Mouse (Mus musculus) lung, embryonic 15.5 days (tissue): ENCODE data around the gene Slc25a13. TPM values are rescaled to one million over a fixed set of nuclear protein-coding genes. Genes with fewer than 3 reads are reported as not detected.
A peak's percentile ranks its signal among the peaks of the same experiment; 100 is the strongest.

Experiments
- ATAC-seq: fragments of 200-750 bp; cut with Nextera tagmentation; 2 replicates; pipeline ENCODE4 v1.8.0; 2017; ENCODE audit warnings: moderate number of reproducible peaks, borderline replicate concordance; ENCODE audit not compliant: low FRiP score, low TSS enrichment; ENCODE audit errors: extremely low read depth
- H3K27ac ChIP-seq: fragments of 300-500 bp; sonication (generic); 2 replicates; pipeline ENCODE4 v1.5.1; 2015; ENCODE audit warnings: moderate library complexity, mild to moderate bottlenecking, inconsistent platforms
- H3K27me3 ChIP-seq: fragments of 300-500 bp; sonication (generic); 2 replicates; pipeline ENCODE4 v1.6.1; 2015; ENCODE audit warnings: inconsistent platforms
- H3K36me3 ChIP-seq: fragments of 300-500 bp; sonication (generic); 2 replicates; pipeline ENCODE4 v1.6.1; 2015; ENCODE audit warnings: inconsistent platforms
- H3K4me1 ChIP-seq: fragments of 300-500 bp; sonication (generic); 2 replicates; pipeline ENCODE4 v1.6.1; 2015; ENCODE audit warnings: inconsistent platforms
- H3K4me2 ChIP-seq: fragments of 300-500 bp; sonication (generic); 2 replicates; pipeline ENCODE4 v1.6.1; 2015; ENCODE audit warnings: inconsistent platforms, mild to moderate bottlenecking, moderate library complexity
- H3K4me3 ChIP-seq: fragments of 300-500 bp; sonication (generic); 2 replicates; pipeline ENCODE4 v1.5.1; 2015; ENCODE audit warnings: mild to moderate bottlenecking, inconsistent platforms
- H3K9ac ChIP-seq: fragments of 300-500 bp; sonication (generic); 2 replicates; pipeline ENCODE4 v1.6.1; 2015; ENCODE audit warnings: inconsistent platforms
- H3K9me3 ChIP-seq: fragments of 300-500 bp; sonication (generic); 2 replicates; pipeline ENCODE4 v1.6.1; 2016; ENCODE audit warnings: inconsistent platforms
- WGBS: fragments of 180-500 bp; shearing (Covaris S2); methylation state at CpG from one replicate; pipeline ENCODE4 v1.1.7; 2015; 5-methylcytosine and 5-hydroxymethylcytosine counted together
- polyA plus RNA-seq: library from polyadenylated mRNA; unstranded; fragments of >200 nt; fragmentation: Nextera tagmentation; extraction: Ambion mirVana; gene quantifications from 2 replicates; pipeline ENCODE4 v1.2.1, GENCODE M21; 2015

Slc25a13 gene
- polyA plus RNA-seq, 1 experiment from 2014 or later: 30.4 TPM

DNA sequence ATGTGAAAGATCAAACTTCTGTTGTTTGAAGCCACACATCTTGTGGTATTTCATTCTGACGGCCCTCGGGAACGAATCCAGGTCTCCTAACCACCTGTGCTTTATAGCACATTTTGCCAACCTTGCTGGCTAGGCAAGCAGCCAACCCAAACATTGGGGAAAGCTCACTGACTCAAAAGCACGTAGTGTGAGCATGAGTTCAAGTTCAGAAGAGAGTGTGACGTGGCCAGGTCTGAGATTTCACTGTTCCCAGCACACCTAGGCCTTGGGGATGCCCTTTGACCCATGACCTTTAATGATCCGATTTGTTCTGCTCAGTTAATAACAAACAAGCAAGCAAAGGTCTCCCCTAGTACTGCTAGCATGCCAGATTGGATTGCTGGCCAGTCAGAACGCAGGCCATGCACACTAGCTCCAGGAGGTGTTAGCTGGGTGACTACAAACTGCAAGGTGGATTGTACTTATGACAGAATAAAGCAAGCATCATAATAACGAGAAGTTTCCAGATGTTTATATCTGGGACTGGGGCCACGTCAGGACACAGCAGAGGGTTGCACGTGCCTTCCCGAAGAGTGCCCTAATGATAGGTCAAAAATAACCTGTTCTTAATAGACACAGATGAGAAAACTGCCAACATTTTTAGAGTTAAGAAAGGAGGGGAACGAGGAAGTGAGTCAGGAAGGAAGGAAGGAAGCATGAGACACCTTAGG lies 2.8 kb upstream of the Slc25a13 start:
- Histone ChIP-seq H3K4me1 (peaks cover 9% of the 10 kb centered on the region; the same call in 1 of the 2 replicates), H3K27ac (no peak overlapping the region), H3K36me3 (no peaks in the 10 kb centered on the region), H3K4me3 (no peak overlapping the region), H3K9ac (no peak overlapping the region), H3K27me3 (no peaks in the 10 kb centered on the region), H3K4me2 (no peak overlapping the region), H3K9me3 (no peaks in the 10 kb centered on the region)
- 57% methylated on average over 12 of the region's 12 CpGs for WGBS
- ATAC-seq: no peak

DNA sequence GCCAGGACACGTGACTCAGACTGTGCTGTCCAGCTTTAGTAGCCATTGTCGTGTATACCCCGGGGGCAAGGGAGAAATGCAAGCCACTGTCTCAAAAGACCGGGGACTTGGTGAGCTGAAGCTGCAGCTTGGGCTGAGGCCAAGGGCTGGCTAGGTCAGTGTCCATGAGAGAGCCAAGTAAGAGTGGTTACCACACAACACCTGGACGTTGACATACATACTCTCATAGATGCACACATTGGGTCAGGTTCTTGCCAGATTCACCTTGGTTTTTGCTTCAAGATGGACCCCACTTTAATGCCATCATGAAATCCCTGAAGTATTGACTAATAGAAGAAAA lies 283 bp upstream of the Slc25a13 start:
- no peaks in the 10 kb centered on the region for H3K9me3 ChIP-seq
- peak overlapping the region; percentile 85 for H3K4me2 ChIP-seq
- 15% methylated on average over 5 of the region's 5 CpGs for WGBS
- peak overlapping the region; percentile 66 for H3K4me3 ChIP-seq
- no peaks in the 10 kb centered on the region for H3K36me3 ChIP-seq
- H3K27ac ChIP-seq: no peak overlapping the region
- peak overlapping the region; percentile 56 for H3K9ac ChIP-seq
- no peaks in the 10 kb centered on the region for H3K27me3 ChIP-seq
- peaks cover 9% of the 10 kb centered on the region; the same call in 1 of the 2 replicates for H3K4me1 ChIP-seq
- ATAC-seq: no peak

DNA sequence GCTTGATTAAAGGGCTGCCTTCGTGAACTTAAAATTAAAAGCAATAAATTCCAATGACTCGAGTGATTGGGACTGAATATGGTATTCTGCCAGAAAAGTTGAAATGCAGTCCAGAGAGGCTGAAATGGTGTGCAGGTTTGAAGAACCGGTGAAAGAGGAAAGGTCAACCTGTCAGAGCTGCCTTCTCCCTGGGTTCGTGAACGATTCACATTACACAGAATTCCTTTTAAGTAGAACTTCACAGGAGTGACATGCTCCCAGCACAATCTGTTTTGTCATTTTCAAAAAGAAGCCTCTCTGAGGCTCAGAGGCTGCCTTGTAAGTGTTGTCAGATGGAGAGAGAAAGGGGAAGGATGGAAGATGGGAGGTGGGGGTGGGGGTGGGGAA lies 860 bp downstream of the Slc25a13 start:
- peak overlapping the region; percentile 85 for H3K4me2 ChIP-seq
- H3K36me3 ChIP-seq: no peaks in the 10 kb centered on the region
- peak overlapping the region; percentile 56; the same call in 1 of the 2 replicates for H3K9ac ChIP-seq
- no peak overlapping the region for H3K27ac ChIP-seq
- no peaks in the 10 kb centered on the region for H3K9me3 ChIP-seq
- peak overlapping the region; percentile 66 for H3K4me3 ChIP-seq
- no peak for ATAC-seq
- H3K27me3 ChIP-seq: no peaks in the 10 kb centered on the region
- H3K4me1 ChIP-seq: peaks cover 9% of the 10 kb centered on the region; the same call in 1 of the 2 replicates
- 16% methylated on average over 5 of the region's 5 CpGs for WGBS

DNA sequence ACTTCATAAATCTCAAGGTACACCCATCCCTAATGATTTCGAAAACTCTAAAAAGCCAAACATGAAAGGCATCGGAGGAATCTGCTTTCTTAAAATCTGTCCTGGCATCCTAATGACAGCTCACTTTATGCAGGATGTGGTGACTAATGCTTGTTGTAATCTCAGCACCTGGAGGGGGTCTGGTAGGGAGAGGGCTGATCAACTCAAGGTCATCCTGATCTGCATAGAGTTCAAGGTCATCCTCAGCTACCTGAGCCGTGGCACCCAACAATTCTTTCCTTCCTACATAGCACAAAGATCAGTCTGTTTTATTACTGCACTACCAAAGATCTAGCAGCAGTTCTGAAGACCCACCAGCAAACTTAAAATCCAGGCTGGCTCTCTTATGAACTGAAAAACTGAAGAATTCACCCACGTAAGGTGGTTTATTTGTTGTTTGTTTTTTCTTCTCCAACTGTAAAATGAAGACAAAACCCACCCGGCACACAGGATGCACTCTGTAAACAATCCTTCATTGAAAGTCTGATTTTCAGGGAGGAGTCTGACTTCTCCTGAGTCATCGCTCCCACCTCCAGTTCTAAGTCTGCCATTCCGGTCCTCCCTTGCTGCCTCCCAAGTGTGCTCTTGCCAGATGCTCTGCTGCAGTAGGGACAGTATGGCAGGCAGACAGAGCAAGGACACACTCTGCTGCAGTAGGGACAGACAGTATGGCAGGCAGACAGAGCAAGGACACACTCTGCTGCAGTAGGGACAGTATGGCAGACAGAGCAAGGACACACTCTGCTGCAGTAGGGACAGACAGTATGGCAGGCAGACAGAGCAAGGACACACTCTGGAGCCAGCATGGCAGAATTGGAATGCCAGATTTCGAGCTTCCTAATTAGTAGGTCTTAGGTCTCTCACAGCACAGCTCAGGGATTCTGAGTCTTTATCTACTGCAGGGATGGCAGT lies 4.3 kb downstream of the Slc25a13 start:
- no peaks in the 10 kb centered on the region for H3K9me3 ChIP-seq
- H3K4me3 ChIP-seq: no peak overlapping the region
- WGBS: 66% methylated on average over 8 of the region's 8 CpGs
- H3K4me2 ChIP-seq: no peak overlapping the region
- H3K4me1 ChIP-seq: peaks cover 17% of the 10 kb centered on the region
- H3K27me3 ChIP-seq: no peaks in the 10 kb centered on the region
- no peak overlapping the region for H3K27ac ChIP-seq
- ATAC-seq: no peak
- H3K36me3 ChIP-seq: no peaks in the 10 kb centered on the region
- no peak overlapping the region for H3K9ac ChIP-seq

DNA sequence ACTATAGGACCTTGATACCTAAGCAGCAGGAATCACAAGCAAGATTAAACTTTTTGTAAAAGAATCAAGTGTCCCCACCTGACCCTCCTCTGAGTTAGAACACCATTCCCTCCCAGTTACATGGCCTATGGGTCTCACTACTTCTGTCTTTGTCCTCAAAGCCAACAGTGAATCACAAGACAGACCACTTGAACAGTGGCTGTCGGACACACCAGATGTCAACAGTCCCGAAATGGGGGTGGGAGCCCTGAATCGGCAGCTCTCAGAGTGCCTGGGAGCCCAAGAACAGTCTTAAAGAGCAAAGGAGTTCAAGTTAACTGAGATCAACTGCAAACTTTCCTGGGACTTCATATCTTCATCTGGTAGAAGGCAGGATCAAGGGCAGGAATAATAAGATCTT lies 5.0 kb downstream of the Slc25a13 start:
- H3K27me3 ChIP-seq: no peaks in the 10 kb centered on the region
- H3K4me2 ChIP-seq: no peak overlapping the region
- peaks cover 14% of the 10 kb centered on the region for H3K4me1 ChIP-seq
- H3K4me3 ChIP-seq: no peak overlapping the region
- H3K9me3 ChIP-seq: no peaks in the 10 kb centered on the region
- 68% methylated on average over 3 of the region's 3 CpGs for WGBS
- no peak for ATAC-seq
- H3K27ac ChIP-seq: no peak overlapping the region
- no peaks in the 10 kb centered on the region for H3K36me3 ChIP-seq
- H3K9ac ChIP-seq: no peak overlapping the region

DNA sequence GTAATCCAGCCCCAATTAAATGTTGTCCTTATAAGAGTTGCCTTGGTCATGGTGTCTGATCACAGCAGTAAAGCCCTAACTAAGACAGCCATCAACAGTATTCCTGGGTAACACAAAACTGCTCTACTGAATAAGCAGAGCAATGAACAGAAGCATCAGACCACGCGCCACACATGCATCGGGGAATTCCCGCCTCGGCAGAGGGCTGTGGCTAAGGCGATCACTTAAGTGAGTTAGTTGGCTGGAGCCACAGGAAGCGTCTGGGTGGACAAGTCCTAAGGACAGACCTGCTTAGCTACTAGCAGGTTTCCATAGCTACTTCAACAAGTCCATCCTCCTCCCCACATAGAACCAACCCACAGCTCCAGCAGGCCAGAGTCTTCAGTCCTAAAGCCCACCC lies 6.3 kb downstream of the Slc25a13 start:
- no peak overlapping the region for H3K4me3 ChIP-seq
- no peak overlapping the region for H3K9ac ChIP-seq
- H3K9me3 ChIP-seq: no peaks in the 10 kb centered on the region
- no peaks in the 10 kb centered on the region for H3K36me3 ChIP-seq
- no peak for ATAC-seq
- H3K4me2 ChIP-seq: no peak overlapping the region
- H3K27ac ChIP-seq: no peak overlapping the region
- no peaks in the 10 kb centered on the region for H3K27me3 ChIP-seq
- WGBS: 96% methylated on average over 7 of the region's 7 CpGs
- peaks cover 9% of the 10 kb centered on the region for H3K4me1 ChIP-seq

DNA sequence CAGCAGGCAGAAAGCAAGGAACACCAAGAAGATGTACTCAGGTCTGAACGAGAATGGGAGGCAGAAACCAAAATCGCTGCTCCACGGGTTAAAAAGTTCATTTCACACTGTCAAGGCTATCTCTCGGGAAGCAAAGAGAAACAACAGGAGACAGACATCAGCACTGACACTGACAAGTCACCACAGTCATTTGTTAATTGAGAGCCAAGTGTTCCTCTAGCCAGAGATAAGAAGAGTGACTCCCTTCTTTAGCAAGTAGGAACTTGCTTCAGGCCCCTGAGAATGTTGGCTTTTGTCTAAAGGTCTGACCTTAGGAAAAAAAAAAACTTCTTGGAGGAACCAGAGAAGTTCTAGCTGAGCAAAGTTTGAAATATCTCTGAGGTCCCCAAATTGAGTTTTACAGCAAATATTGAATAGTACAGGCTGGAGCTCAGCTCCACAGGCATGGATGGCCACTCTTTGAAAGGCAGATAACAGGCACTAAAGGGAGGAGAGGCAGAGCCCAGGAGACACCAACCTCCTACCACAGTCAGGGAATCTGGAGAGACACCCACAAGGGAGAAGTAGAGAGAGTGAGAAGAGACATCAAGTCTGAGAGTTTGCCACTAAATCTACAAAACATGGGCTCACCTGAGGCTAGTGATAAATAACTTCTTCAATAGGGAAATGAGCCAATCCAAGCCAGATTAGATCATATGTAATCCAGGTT lies 8.5 kb downstream of the Slc25a13 start:
- Histone ChIP-seq H3K27me3 (no peaks in the 10 kb centered on the region), H3K4me2 (no peak overlapping the region), H3K4me3 (no peak overlapping the region), H3K27ac (no peak overlapping the region), H3K4me1 (peaks cover 8% of the 10 kb centered on the region; the same call in 1 of the 2 replicates), H3K9ac (no peak overlapping the region), H3K9me3 (no peaks in the 10 kb centered on the region), H3K36me3 (no peaks in the 10 kb centered on the region)
- 12% methylated on average over 4 of the region's 4 CpGs for WGBS
- no peak for ATAC-seq

DNA sequence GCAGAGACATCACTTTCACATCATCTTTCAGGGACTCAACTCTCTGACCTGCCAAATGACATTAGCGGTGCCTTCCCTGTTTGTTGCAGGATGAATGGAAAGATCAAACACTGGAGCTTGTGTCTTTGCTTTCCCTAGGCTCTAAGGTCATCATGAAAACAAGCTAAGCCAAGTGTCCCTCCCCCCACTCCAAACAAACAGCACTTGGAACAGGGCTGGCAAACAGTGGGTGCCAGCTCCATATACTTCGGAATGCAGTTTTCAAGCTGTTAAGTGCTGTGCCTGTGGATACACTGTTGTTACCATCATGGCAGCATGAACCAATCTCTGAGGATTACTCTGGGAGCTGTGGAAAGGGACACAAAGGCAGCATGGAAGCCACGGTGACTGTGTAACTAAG lies 9.1 kb downstream of the Slc25a13 start:
- no peaks in the 10 kb centered on the region for H3K27me3 ChIP-seq
- no peak overlapping the region for H3K9ac ChIP-seq
- no peaks in the 10 kb centered on the region for H3K9me3 ChIP-seq
- no peak overlapping the region for H3K4me2 ChIP-seq
- H3K4me3 ChIP-seq: no peak overlapping the region
- WGBS: 35% methylated on average over 3 of the region's 3 CpGs
- no peaks in the 10 kb centered on the region for H3K36me3 ChIP-seq
- ATAC-seq: no peak
- H3K27ac ChIP-seq: no peak overlapping the region
- H3K4me1 ChIP-seq: peaks cover 8% of the 10 kb centered on the region; the same call in 1 of the 2 replicates

DNA sequence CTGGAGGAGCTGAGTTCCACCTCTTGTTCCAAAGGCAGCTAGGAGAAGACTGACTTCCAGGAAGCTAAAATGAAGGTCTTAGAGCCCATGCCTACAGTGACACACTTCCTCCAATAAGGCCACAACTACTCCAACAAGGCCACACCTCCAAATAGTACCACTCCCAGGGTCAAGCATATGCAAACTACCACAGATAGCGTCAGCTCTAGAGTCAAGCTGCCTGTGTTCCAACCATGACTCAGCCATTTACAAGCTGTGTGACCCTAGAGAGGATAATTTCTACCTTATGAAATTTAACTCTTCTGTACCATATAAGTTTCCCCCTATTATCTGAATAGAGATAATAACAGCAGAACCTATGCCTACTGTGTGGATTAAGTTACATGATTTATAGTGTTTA lies 9.6 kb downstream of the Slc25a13 start:
- Histone ChIP-seq H3K4me2 (no peak overlapping the region), H3K9me3 (no peaks in the 10 kb centered on the region), H3K36me3 (no peaks in the 10 kb centered on the region), H3K4me1 (peaks cover 8% of the 10 kb centered on the region; the same call in 1 of the 2 replicates), H3K27ac (no peak overlapping the region), H3K4me3 (no peak overlapping the region), H3K27me3 (no peaks in the 10 kb centered on the region), H3K9ac (no peak overlapping the region)
- 56% methylated on average over 1 of the region's 1 CpGs for WGBS
- no peak for ATAC-seq

DNA sequence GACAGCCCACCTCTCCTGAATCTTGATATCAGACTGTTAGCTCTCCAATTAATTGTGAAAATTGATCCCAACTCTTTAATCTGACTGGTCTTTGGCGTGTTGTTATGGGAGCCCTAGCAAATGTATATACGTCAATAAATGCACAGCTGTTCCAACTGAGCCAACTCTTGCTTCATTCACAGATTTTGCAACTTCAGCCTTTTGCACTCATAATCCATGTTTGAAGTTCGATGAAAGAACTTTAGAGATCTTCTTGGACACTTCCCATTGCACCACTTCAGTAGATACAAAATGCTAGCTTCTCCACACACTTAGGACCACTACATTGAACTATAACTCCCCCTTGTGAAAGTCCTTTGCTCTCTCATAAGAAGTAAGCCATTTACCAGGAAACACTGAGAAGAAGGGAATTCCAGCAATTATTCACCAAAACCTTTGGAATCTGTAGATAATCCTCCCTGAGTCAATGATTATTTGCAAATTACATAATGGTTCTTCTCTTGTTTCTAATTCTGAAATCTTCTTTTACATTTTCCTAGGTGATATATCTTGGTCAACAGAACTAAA lies 11.3 kb downstream of the Slc25a13 start:
- H3K4me3 ChIP-seq: no peak overlapping the region
- H3K4me1 ChIP-seq: peaks cover 8% of the 10 kb centered on the region; the same call in 1 of the 2 replicates
- 74% methylated on average over 3 of the region's 3 CpGs for WGBS
- no peak overlapping the region for H3K9ac ChIP-seq
- H3K27me3 ChIP-seq: no peaks in the 10 kb centered on the region
- no peak overlapping the region for H3K4me2 ChIP-seq
- no peak overlapping the region for H3K27ac ChIP-seq
- no peak for ATAC-seq
- no peaks in the 10 kb centered on the region for H3K9me3 ChIP-seq
- no peaks in the 10 kb centered on the region for H3K36me3 ChIP-seq

DNA sequence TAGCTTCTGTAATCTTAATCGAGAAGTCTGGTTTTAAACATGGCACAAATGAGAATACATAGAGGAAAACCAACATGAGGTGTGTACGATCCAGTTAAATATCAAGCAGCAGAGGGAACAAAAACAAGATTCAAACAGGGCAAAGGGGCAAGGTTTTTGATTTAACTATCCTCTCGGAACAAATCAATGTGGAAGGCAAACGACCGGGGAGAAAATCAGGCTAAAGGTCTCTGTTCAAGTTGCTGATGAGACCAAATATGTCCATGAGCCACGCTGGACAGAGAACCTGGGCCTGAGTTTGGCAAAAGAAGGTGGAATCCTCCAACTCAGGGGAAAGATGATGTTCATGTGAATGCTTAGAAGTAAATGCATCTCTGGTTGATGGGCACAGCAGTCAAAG lies 14.5 kb downstream of the Slc25a13 start:
- H3K4me2 ChIP-seq: no peak overlapping the region
- ATAC-seq: no peak
- no peaks in the 10 kb centered on the region for H3K36me3 ChIP-seq
- no peaks in the 10 kb centered on the region for H3K27me3 ChIP-seq
- H3K4me1 ChIP-seq: no peaks in the 10 kb centered on the region
- WGBS: 87% methylated on average over 6 of the region's 6 CpGs
- H3K27ac ChIP-seq: no peak overlapping the region
- no peaks in the 10 kb centered on the region for H3K9me3 ChIP-seq
- no peak overlapping the region for H3K4me3 ChIP-seq
- no peak overlapping the region for H3K9ac ChIP-seq
